Mouse (Mus musculus) heart, adult 2 months (tissue): ENCODE data around the gene Arpc1a. TPM values are rescaled to one million over a fixed set of nuclear protein-coding genes. Genes with fewer than 3 reads are reported as not detected.
"Not testable (repeated sequence)": the region's sequence is repeated elsewhere in the genome, so short reads cannot be mapped to it uniquely, and the experiment has no call there.

Source experiments
- DNase-seq, 2 experiments: peaks; one replicate each; pipeline ENCODE4 v3.0.0; 2021
- H3K27ac ChIP-seq: fragments of 200-600 bp; 2 replicates; pipeline ENCODE4 v1.8.1; 2022
- H3K27me3 ChIP-seq: fragments of 200-500 bp; 2 replicates; pipeline ENCODE4 v1.6.1; 2012; ENCODE audit warnings: mild to moderate bottlenecking, low read length, inconsistent platforms, mixed read lengths; ENCODE audit not compliant: control insufficient read depth, insufficient read depth
- H3K36me3 ChIP-seq: fragments of 200-500 bp; 2 replicates; pipeline ENCODE4 v1.6.1; 2012; ENCODE audit warnings: low read length, inconsistent platforms; ENCODE audit not compliant: control insufficient read depth, insufficient read depth
- H3K4me1 ChIP-seq: fragments of 200-500 bp; 2 replicates; pipeline ENCODE4 v1.6.1; 2011; ENCODE audit warnings: low read length; ENCODE audit not compliant: control insufficient read depth, insufficient read depth
- H3K4me3 ChIP-seq: fragments of 200-600 bp; 2 replicates; pipeline ENCODE4 v1.8.1; 2022
- H3K79me2 ChIP-seq: fragments of 200-500 bp; replicated peaks from 2 replicates; pipeline ENCODE4 v1.6.1; 2012; ENCODE audit warnings: mild to moderate bottlenecking, inconsistent platforms, low read length, moderate library complexity, mixed read lengths; ENCODE audit not compliant: control insufficient read depth, insufficient read depth
- H3K9ac ChIP-seq: fragments of 200-500 bp; 2 replicates; pipeline ENCODE4 v1.6.1; 2012; ENCODE audit warnings: low read depth, mild to moderate bottlenecking, control low read depth, inconsistent platforms, low read length, mixed read lengths
- CTCF ChIP-seq: fragments of 200-600 bp; IDR thresholded peaks from 2 replicates; pipeline ENCODE4 v1.8.1; 2022; ENCODE audit warnings: antibody characterized with exemption, mild to moderate bottlenecking, moderate library complexity
- EP300 ChIP-seq: fragments of 200-500 bp; IDR thresholded peaks from 2 replicates; pipeline ENCODE4 v1.6.1; 2011; ENCODE audit warnings: low read depth, low read length, control low read depth; ENCODE audit not compliant: insufficient read depth
- POLR2A ChIP-seq: fragments of 200-500 bp; IDR thresholded peaks from 2 replicates; pipeline ENCODE4 v1.6.1; 2011; ENCODE audit warnings: mild to moderate bottlenecking, low read depth, low read length, control low read depth; ENCODE audit not compliant: insufficient read depth
- WGBS: fragments of 180-500 bp; shearing (Covaris S2); methylation state at CpG from one replicate; pipeline ENCODE4 v1.1.7; 2018; 5-methylcytosine and 5-hydroxymethylcytosine counted together
- intact Hi-C: fragments of 180-260 bp; cut with DNase I; formaldehyde crosslinking; loops from one replicate; pipeline ENCODE4 v1.15.1; 2025
- polyA plus RNA-seq: library from polyadenylated mRNA; depleted of rRNA; stranded (reverse); fragments of >200 nt; gene quantifications from 2 replicates; pipeline ENCODE4 v1.2.3, GENCODE M21; 2012
- total RNA-seq, 2 experiments: library from RNA; stranded (reverse); gene quantifications; 2 replicates each; pipeline ENCODE4 v1.2.3; 2021

Arpc1a gene
- total and polyA plus RNA-seq, 3 experiments: 60.4 to 67.8 (median 64.4) TPM

DNA sequence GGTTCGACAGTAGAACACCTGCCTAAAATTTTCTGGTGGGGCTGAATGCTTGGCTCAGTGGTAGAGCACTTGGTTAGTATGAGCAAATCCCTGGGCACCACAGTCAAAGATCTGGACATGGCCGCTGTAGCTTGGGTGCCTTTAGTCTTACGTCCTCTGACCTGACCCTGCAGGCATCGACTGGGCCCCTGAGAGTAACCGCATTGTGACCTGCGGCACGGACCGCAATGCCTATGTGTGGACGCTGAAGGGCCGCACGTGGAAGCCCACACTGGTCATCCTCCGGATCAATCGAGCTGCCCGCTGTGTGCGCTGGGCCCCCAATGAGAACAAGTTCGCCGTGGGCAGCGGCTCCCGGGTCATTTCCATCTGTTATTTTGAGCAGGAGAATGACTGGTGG is 39.8 kb downstream of the Arpc1a start:
- no peak for DNase-seq
- H3K4me1 ChIP-seq: peaks cover 13% of the 10 kb centered on the region
- H3K36me3 ChIP-seq: no peaks in the 10 kb centered on the region
- 0 out of 2 replicates have a peak, but pooled peaks cover 1% of the 10 kb centered on the region for H3K79me2 ChIP-seq
- H3K4me3 ChIP-seq: no peak overlapping the region
- TF ChIP-seq POLR2A: no peak
- TF ChIP-seq CTCF: no peak
- TF ChIP-seq EP300: no peak
- no peaks in the 10 kb centered on the region for H3K27me3 ChIP-seq
- intact Hi-C loops: no loop called here
- H3K27ac ChIP-seq: no peak overlapping the region
- WGBS: 93% methylated on average over 19 of the region's 19 CpGs
- H3K9ac ChIP-seq: no peak overlapping the region

DNA sequence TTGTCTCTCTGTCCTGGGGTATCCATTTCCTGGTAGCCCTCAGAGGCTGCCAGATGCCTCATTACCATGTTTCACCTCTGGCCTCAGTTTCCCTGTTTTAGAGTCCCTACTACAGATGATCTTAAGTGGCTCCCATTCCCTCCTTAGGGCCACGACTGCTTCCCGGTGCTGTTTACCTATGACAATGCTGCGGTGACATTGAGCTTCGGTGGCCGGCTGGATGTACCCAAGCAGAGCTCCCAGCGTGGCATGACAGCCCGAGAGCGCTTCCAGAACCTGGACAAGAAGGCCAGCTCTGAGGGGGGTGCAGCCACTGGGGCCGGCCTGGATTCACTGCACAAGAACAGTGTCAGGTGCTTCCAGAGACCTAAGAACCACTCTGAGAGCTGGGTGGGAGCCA is 43.0 kb downstream of the Arpc1a start:
- no peak for DNase-seq
- intact Hi-C loops: no loop called here
- peaks cover 6% of the 10 kb centered on the region for H3K4me1 ChIP-seq
- H3K9ac ChIP-seq: no peak overlapping the region
- H3K4me3 ChIP-seq: no peak overlapping the region
- H3K79me2 ChIP-seq: 0 out of 2 replicates have a peak, but pooled peaks cover 1% of the 10 kb centered on the region
- TF ChIP-seq CTCF (no peak), POLR2A (no peak), EP300 (no peak)
- no peak overlapping the region for H3K27ac ChIP-seq
- WGBS: 90% methylated on average over 9 of the region's 9 CpGs
- H3K27me3 ChIP-seq: no peaks in the 10 kb centered on the region
- no peaks in the 10 kb centered on the region for H3K36me3 ChIP-seq

DNA sequence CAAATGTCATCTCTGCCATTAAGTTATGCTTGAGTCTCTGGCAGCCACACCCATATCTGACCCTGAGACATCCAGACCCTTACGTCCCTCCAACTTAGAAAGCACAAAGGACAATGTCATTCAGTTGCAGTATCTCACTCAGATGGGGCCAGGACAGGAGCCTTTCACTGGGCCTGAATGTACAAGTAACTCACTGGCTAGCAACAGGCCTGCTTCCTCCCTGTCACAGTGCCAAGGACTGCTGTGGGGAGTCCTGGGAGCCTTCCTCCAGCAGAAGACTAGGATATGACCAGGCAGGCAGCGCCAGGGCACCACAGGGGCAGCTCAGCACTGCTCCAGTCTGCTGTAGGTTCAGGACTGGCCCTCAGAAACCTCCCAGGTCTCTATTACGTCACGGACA is 45.5 kb downstream of the Arpc1a start:
- 60% methylated on average over 4 of the region's 4 CpGs for WGBS
- no peaks in the 10 kb centered on the region for H3K36me3 ChIP-seq
- TF ChIP-seq POLR2A (no peak), EP300 (no peak), CTCF (no peak)

DNA sequence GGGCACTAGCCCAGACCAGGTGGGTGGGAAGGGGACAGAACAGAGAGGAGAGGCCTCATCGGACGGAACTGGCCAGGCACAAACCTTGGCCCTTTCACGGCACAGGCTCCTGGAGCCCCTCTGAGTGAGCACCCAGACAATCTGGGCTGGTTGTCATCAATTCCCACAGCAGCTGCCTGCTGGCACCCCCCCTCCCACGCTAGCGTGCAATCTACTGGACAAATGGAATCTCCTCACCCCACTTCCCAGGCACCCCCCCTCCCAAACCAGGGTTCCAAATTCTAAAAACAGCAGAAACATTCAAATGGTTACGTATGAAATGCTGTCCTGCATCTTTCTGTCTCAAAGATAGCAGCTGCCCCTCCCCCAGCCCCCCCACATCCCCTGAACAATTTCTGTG is 46.1 kb downstream of the Arpc1a start:
- intact Hi-C loops, H3K36me3 ChIP-seq, DNase-seq, H3K4me3 ChIP-seq, H3K79me2 ChIP-seq, H3K9ac ChIP-seq, H3K27ac ChIP-seq, H3K4me1 ChIP-seq, H3K27me3 ChIP-seq: not testable (repeated sequence)
- 55% methylated on average over 6 of the region's 6 CpGs for WGBS

More for the DNA sequence above, 45.5 kb downstream of the Arpc1a start:
- H3K4me3 ChIP-seq: no peak overlapping the region
- H3K4me1 ChIP-seq: peaks cover 6% of the 10 kb centered on the region
- H3K9ac ChIP-seq: no peak overlapping the region
- no peaks in the 10 kb centered on the region for H3K79me2 ChIP-seq
- no peaks in the 10 kb centered on the region for H3K27me3 ChIP-seq
- H3K27ac ChIP-seq: no peak overlapping the region
- intact Hi-C loops: no loop called here
- DNase-seq: peak; percentile 33 to 51

DNA sequence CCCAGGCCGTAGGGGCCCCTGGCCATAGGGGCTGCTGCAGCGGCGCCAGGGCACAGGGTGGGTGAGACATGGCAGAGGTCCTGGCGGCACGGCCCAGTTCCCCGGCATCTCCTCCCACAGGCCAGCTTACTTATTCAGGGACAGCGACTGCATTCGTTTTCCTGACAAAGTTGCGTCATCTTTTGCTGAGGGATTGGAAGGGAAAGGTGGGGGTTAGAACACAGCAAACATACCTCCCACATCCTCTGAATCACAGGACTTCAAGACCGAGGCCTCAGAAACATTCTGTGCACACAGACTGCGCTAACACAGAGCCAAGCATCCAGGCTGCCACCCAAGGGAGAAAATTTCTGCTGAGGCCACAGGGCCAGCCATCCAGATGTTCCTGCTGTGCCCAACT is 46.6 kb downstream of the Arpc1a start:
- Histone ChIP-seq H3K79me2 (no peaks in the 10 kb centered on the region), H3K36me3 (no peaks in the 10 kb centered on the region), H3K27ac (no peak overlapping the region), H3K27me3 (no peaks in the 10 kb centered on the region), H3K4me3 (no peak overlapping the region), H3K9ac (no peak overlapping the region), H3K4me1 (peaks cover 6% of the 10 kb centered on the region)
- TF ChIP-seq CTCF: no peak
- no peak for TF ChIP-seq POLR2A
- TF ChIP-seq EP300: no peak
- intact Hi-C loops: no loop called here
- no peak for DNase-seq
- WGBS: 37% methylated on average over 11 of the region's 11 CpGs

DNA sequence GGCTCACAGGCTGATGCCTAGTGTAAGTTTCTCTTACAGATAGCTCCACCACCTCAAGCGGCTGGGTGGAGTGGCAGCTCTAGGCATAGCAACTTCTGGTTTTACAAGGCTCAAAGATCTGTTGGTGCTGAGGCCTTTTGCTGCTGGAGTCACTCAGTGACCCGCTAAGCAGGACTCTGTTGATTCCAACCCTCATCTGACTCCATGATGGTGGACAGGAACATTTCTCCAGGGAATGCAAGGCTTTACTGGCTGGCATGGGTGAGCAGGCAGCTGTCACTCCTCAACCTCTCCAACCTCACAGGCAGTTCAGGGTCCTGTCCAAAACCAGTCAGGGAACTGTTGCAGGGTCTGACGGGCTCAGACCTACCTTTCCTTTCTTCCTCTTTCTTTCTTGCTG is 47.4 kb downstream of the Arpc1a start:
- Histone ChIP-seq H3K9ac (no peak overlapping the region), H3K27me3 (no peaks in the 10 kb centered on the region), H3K4me1 (peaks cover 6% of the 10 kb centered on the region), H3K4me3 (no peak overlapping the region), H3K79me2 (no peaks in the 10 kb centered on the region), H3K27ac (no peak overlapping the region), H3K36me3 (no peaks in the 10 kb centered on the region)
- 75% methylated on average over 3 of the region's 3 CpGs for WGBS
- intact Hi-C loops: no loop called here
- TF ChIP-seq EP300: no peak
- no peak for DNase-seq
